Mouse (Mus musculus): ENCODE results near the gene Rhou. TPM values are rescaled to one million over a fixed set of nuclear protein-coding genes. Genes with fewer than 3 reads are reported as not detected.

Rhou gene
- polyA plus RNA-seq, 1 experiment from 2014 or later = 8.1 TPM

DNA sequence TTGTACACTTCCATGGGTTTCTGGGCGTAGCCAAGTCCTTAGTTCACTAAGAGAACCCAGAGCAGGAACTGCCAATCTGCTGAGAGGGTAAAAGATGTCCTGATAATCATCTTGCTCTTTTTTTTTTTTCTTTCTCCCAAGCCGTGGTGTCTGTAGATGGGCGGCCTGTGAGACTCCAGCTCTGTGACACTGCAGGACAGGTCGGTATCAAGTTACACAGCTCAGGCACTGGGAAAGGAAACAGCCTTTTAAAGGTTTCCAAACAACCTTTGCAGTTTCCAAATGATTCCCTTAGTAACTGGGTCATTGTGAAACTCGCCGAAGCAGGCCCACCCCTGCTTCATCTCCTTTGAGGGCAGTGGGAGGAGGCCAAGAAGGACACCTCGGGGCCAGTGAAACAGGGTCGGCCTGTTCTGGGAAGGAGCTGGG, 1.6 kb downstream of the Rhou start:
- Histone ChIP-seq H3K27me3 (ENCODE audit: control insufficient read depth, insufficient read depth, low read length) (no peaks in the 10 kb centered on the region), H3K9ac (ENCODE audit: low read length) (peak overlapping the region; percentile 87), H3K36me3 (ENCODE audit: control insufficient read depth, insufficient read depth, low read length) (no peaks in the 10 kb centered on the region; the same call in 1 of the 2 replicates), H3K27ac (ENCODE audit: low read depth, low read length) (no peak overlapping the region), H3K9me3 (ENCODE audit: control insufficient read depth, low read length) (no peaks in the 10 kb centered on the region), H3K4me1 (replicated peaks; ENCODE audit: control insufficient read depth, insufficient read depth, low read length) (peaks cover 10% of the 10 kb centered on the region; the same call in 1 of the 2 replicates), H3K4me2 (ENCODE audit: low read depth, low read length, severe bottlenecking) (peak overlapping the region; percentile 70), H3K4me3 (ENCODE audit: low read depth, low read length) (peak overlapping the region; percentile 78)
- no peak for ATAC-seq (replicated peaks; ENCODE audit: low FRiP score)
- DNase-seq (ENCODE audit: low spot score) = no peak
- 2% methylated on average over 8 of the region's 8 CpGs for WGBS

GRCm38 (mm10) chr8:123657826-123658225, 4.1 kb downstream of the Rhou start:
- H3K27me3 ChIP-seq (ENCODE audit: control insufficient read depth, insufficient read depth, low read length) = no peaks in the 10 kb centered on the region
- H3K27ac ChIP-seq (ENCODE audit: low read depth, low read length) = no peak overlapping the region
- H3K4me1 ChIP-seq (replicated peaks; ENCODE audit: control insufficient read depth, insufficient read depth, low read length) = peaks cover 10% of the 10 kb centered on the region; the same call in 1 of the 2 replicates
- 90% methylated on average over 8 of the region's 8 CpGs for WGBS
- H3K9ac ChIP-seq (ENCODE audit: low read length) = no peak overlapping the region
- H3K4me2 ChIP-seq (ENCODE audit: low read depth, low read length, severe bottlenecking) = no peak overlapping the region
- ATAC-seq (replicated peaks; ENCODE audit: low FRiP score) = no peak
- no peaks in the 10 kb centered on the region for H3K9me3 ChIP-seq (ENCODE audit: control insufficient read depth, low read length)
- no peak for DNase-seq (ENCODE audit: low spot score)
- no peak overlapping the region for H3K4me3 ChIP-seq (ENCODE audit: low read depth, low read length)
- H3K36me3 ChIP-seq (ENCODE audit: control insufficient read depth, insufficient read depth, low read length) = no peaks in the 10 kb centered on the region; the same call in 1 of the 2 replicates

DNA sequence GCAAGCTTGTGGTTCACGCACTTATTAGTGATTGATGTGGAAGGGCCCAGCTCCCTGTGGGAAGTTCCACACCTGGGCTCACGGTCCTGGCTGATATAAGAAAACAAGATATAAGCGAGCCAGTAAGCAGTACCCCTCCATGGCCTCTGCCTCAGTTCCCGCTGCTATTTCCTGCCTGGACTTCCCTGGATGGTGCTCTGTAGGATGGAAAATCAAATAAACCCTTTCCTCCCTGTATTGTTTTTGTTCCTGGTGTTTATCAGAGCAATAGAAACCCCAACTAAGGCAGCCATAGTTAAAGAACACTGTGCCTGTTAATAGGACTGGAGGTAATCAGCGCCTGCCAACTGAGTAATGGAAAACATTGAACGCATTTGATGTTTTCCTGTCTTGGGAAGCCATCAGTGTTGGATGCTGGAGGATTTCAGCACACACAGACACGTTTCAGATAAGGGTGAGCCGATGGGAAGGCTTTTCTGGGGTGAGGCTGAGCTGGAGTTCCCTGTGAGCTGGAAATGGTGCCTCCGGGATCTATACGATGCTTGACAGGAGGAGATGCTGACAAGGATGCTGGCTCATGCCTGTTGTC, 5.8 kb downstream of the Rhou start:
- H3K27ac ChIP-seq (ENCODE audit: low read depth, low read length) = no peak overlapping the region
- ATAC-seq (replicated peaks; ENCODE audit: low FRiP score) (no peak), DNase-seq (ENCODE audit: low spot score) (no peak)
- H3K4me1 ChIP-seq (replicated peaks; ENCODE audit: control insufficient read depth, insufficient read depth, low read length) = peaks cover 10% of the 10 kb centered on the region; the same call in 1 of the 2 replicates
- H3K9me3 ChIP-seq (ENCODE audit: control insufficient read depth, low read length) = no peaks in the 10 kb centered on the region
- H3K27me3 ChIP-seq (ENCODE audit: control insufficient read depth, insufficient read depth, low read length) = no peaks in the 10 kb centered on the region
- H3K4me3 ChIP-seq (ENCODE audit: low read depth, low read length) = no peak overlapping the region
- H3K9ac ChIP-seq (ENCODE audit: low read length) = no peak overlapping the region
- H3K36me3 ChIP-seq (ENCODE audit: control insufficient read depth, insufficient read depth, low read length) = no peaks in the 10 kb centered on the region; the same call in 1 of the 2 replicates
- H3K4me2 ChIP-seq (ENCODE audit: low read depth, low read length, severe bottlenecking) = no peak overlapping the region
- WGBS = 89% methylated on average over 10 of the region's 10 CpGs

DNA sequence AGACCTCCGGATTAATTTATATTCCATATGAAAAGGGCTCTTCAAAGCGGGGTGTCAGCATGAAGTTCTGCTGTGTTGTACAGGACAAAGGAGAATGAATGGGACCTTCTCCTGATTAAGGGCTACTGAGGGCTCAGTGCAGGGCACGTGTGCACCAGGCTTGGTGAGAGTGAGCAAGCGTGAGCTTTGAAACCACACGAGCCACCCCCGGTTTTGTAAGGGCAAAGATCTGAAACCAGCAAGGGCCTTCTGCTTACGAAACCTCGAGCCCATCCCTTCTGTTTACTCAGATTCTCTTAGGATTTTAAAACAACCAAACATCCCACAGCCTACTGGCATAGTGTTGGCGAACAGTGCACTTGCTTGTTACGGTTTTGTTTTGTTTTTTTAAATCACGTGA, 7.8 kb downstream of the Rhou start:
- 91% methylated on average over 11 of the region's 11 CpGs for WGBS

DNA sequence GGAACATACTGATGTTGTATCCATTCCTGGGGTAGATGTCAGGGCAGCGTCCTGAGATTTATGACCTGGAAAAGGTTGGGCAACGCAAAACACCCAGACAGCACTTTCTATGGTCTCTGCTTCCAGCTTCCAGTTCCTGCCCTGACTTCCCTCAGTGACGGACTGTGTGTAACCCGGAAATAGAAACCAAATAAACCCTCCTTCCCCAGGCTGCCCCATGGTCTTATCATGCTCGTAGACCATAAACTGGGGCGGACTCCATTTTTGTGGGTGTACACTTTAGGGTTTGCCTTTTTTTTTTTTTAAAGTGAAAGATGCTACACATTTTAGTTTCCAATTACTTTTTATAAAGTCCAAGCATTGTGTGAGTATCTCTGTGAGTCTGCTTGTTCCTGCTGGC, 11.9 kb downstream of the Rhou start:
- Histone ChIP-seq H3K9ac (ENCODE audit: low read length) (no peak overlapping the region), H3K27ac (ENCODE audit: low read depth, low read length) (no peak overlapping the region), H3K4me3 (ENCODE audit: low read depth, low read length) (no peak overlapping the region), H3K4me1 (replicated peaks; ENCODE audit: control insufficient read depth, insufficient read depth, low read length) (no peaks in the 10 kb centered on the region), H3K9me3 (ENCODE audit: control insufficient read depth, low read length) (no peaks in the 10 kb centered on the region), H3K27me3 (ENCODE audit: control insufficient read depth, insufficient read depth, low read length) (no peaks in the 10 kb centered on the region), H3K36me3 (ENCODE audit: control insufficient read depth, insufficient read depth, low read length) (no peaks in the 10 kb centered on the region; the same call in 1 of the 2 replicates), H3K4me2 (ENCODE audit: low read depth, low read length, severe bottlenecking) (no peak overlapping the region)
- DNase-seq (ENCODE audit: low spot score) = no peak
- no peak for ATAC-seq (replicated peaks; ENCODE audit: low FRiP score)
- WGBS = 91% methylated on average over 6 of the region's 6 CpGs

More for the DNA sequence above, 7.8 kb downstream of the Rhou start:
- no peaks in the 10 kb centered on the region for H3K9me3 ChIP-seq (ENCODE audit: control insufficient read depth, low read length)
- DNase-seq (ENCODE audit: low spot score) (no peak), ATAC-seq (replicated peaks; ENCODE audit: low FRiP score) (no peak)
- H3K4me1 ChIP-seq (replicated peaks; ENCODE audit: control insufficient read depth, insufficient read depth, low read length) = no peaks in the 10 kb centered on the region
- no peaks in the 10 kb centered on the region for H3K27me3 ChIP-seq (ENCODE audit: control insufficient read depth, insufficient read depth, low read length)
- no peaks in the 10 kb centered on the region; the same call in 1 of the 2 replicates for H3K36me3 ChIP-seq (ENCODE audit: control insufficient read depth, insufficient read depth, low read length)
- no peak overlapping the region for H3K9ac ChIP-seq (ENCODE audit: low read length)
- no peak overlapping the region for H3K4me2 ChIP-seq (ENCODE audit: low read depth, low read length, severe bottlenecking)
- H3K4me3 ChIP-seq (ENCODE audit: low read depth, low read length) = no peak overlapping the region
- H3K27ac ChIP-seq (ENCODE audit: low read depth, low read length) = no peak overlapping the region

- Histone ChIP-seq H3K4me2 (ENCODE audit: low read depth, low read length, severe bottlenecking) (no peak overlapping the region), H3K27me3 (ENCODE audit: control insufficient read depth, insufficient read depth, low read length) (no peaks in the 10 kb centered on the region), H3K9me3 (ENCODE audit: control insufficient read depth, low read length) (no peaks in the 10 kb centered on the region), H3K36me3 (ENCODE audit: control insufficient read depth, insufficient read depth, low read length) (no peaks in the 10 kb centered on the region; the same call in 1 of the 2 replicates), H3K4me3 (ENCODE audit: low read depth, low read length) (no peak overlapping the region), H3K4me1 (replicated peaks; ENCODE audit: control insufficient read depth, insufficient read depth, low read length) (no peaks in the 10 kb centered on the region), H3K9ac (ENCODE audit: low read length) (no peak overlapping the region), H3K27ac (ENCODE audit: low read depth, low read length) (no peak overlapping the region)
- 86% methylated on average over 1 of the region's 1 CpGs for WGBS
- ATAC-seq (replicated peaks; ENCODE audit: low FRiP score) (no peak), DNase-seq (ENCODE audit: low spot score) (no peak)
Measured at GRCm38 (mm10) chr8:123666832-123667231, 13.1 kb downstream of the Rhou start.

DNA sequence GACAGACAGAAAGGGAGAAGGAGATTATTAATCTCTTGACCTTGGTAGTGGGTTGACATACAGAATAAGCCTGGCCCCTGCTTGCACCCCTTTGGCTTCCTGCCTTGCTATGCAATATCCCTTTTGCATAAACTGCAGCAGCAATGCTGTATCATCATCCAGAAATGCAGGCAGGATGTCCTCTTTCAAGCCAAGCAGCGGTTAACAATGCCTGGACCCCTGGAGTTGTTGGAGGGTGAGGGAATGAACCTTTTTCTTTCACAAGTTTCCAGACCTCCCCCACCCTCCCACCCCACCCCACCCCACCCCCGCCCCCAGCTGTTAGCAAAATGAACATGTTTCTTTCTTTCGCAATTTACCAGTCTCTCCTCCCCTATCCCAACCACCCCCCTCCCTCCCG, 15.0 kb downstream of the Rhou start:
- 38% methylated on average over 4 of the region's 4 CpGs for WGBS
- Histone ChIP-seq H3K27me3 (ENCODE audit: control insufficient read depth, insufficient read depth, low read length) (no peaks in the 10 kb centered on the region), H3K4me3 (ENCODE audit: low read depth, low read length) (no peak overlapping the region), H3K9me3 (ENCODE audit: control insufficient read depth, low read length) (no peaks in the 10 kb centered on the region), H3K4me1 (replicated peaks; ENCODE audit: control insufficient read depth, insufficient read depth, low read length) (no peaks in the 10 kb centered on the region), H3K4me2 (ENCODE audit: low read depth, low read length, severe bottlenecking) (no peak overlapping the region), H3K9ac (ENCODE audit: low read length) (no peak overlapping the region), H3K27ac (ENCODE audit: low read depth, low read length) (no peak overlapping the region), H3K36me3 (ENCODE audit: control insufficient read depth, insufficient read depth, low read length) (no peaks in the 10 kb centered on the region; the same call in 1 of the 2 replicates)
- ATAC-seq (replicated peaks; ENCODE audit: low FRiP score) (no peak), DNase-seq (ENCODE audit: low spot score) (no peak)

DNA sequence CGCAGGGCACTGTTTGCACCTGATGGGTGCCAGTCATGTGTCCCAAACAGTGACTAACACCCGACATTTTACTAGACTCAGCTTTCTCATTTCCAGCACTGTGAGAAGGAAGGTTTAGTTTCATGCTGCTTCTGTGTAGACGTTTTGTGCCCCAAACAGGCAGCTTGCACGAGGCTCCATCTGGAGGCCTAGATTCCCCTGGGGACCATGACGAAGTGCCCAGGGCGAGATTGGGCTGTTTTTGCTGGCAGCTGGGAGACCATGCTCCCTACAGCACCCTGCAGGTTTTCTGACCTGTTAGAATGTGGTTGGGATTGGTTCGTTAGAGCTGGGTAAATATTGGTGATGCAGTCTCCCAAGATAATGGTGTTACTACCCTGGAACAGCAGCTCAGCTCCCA, 17.0 kb downstream of the Rhou start:
- no peak overlapping the region for H3K9ac ChIP-seq (ENCODE audit: low read length)
- DNase-seq (ENCODE audit: low spot score) (no peak), ATAC-seq (replicated peaks; ENCODE audit: low FRiP score) (no peak)
- no peak overlapping the region for H3K4me3 ChIP-seq (ENCODE audit: low read depth, low read length)
- no peaks in the 10 kb centered on the region for H3K9me3 ChIP-seq (ENCODE audit: control insufficient read depth, low read length)
- 0 out of 2 replicates have a peak, but pooled peaks cover 2% of the 10 kb centered on the region for H3K4me1 ChIP-seq (replicated peaks; ENCODE audit: control insufficient read depth, insufficient read depth, low read length)
- WGBS = 67% methylated on average over 7 of the region's 7 CpGs
- no peaks in the 10 kb centered on the region for H3K27me3 ChIP-seq (ENCODE audit: control insufficient read depth, insufficient read depth, low read length)
- H3K36me3 ChIP-seq (ENCODE audit: control insufficient read depth, insufficient read depth, low read length) = no peaks in the 10 kb centered on the region
- no peak overlapping the region for H3K4me2 ChIP-seq (ENCODE audit: low read depth, low read length, severe bottlenecking)
- H3K27ac ChIP-seq (ENCODE audit: low read depth, low read length) = no peak overlapping the region

- H3K36me3 ChIP-seq (ENCODE audit: control insufficient read depth, insufficient read depth, low read length) = no peaks in the 10 kb centered on the region
- no peak for DNase-seq (ENCODE audit: low spot score)
- no peak overlapping the region for H3K9ac ChIP-seq (ENCODE audit: low read length)
- H3K27ac ChIP-seq (ENCODE audit: low read depth, low read length) = no peak overlapping the region
- no peak overlapping the region for H3K4me2 ChIP-seq (ENCODE audit: low read depth, low read length, severe bottlenecking)
- no peak overlapping the region for H3K4me3 ChIP-seq (ENCODE audit: low read depth, low read length)
- WGBS = 70% methylated on average over 7 of the region's 7 CpGs
- no peak for ATAC-seq (replicated peaks; ENCODE audit: low FRiP score)
- H3K27me3 ChIP-seq (ENCODE audit: control insufficient read depth, insufficient read depth, low read length) = no peaks in the 10 kb centered on the region
- no peaks in the 10 kb centered on the region for H3K9me3 ChIP-seq (ENCODE audit: control insufficient read depth, low read length)
- H3K4me1 ChIP-seq (replicated peaks; ENCODE audit: control insufficient read depth, insufficient read depth, low read length) = 0 out of 2 replicates have a peak, but pooled peaks cover 2% of the 10 kb centered on the region
Measured at GRCm38 (mm10) chr8:123671454-123671853, 17.7 kb downstream of the Rhou start.

All from forebrain, embryonic 11.5 days (tissue).